Mouse (Mus musculus) brain, embryonic 18.5 days (tissue): ENCODE measurements around the gene Btbd35f2.
"Not testable (repeated sequence)": the region's sequence is repeated elsewhere in the genome, so short reads cannot be mapped to it uniquely, and the experiment has no call there.

Experiments used
- DNase-seq: peaks from one replicate; pipeline ENCODE4 v3.0.0-alpha.2; 2012; ENCODE audit warnings: low read depth, low spot score

The Btbd35f2 gene

DNA sequence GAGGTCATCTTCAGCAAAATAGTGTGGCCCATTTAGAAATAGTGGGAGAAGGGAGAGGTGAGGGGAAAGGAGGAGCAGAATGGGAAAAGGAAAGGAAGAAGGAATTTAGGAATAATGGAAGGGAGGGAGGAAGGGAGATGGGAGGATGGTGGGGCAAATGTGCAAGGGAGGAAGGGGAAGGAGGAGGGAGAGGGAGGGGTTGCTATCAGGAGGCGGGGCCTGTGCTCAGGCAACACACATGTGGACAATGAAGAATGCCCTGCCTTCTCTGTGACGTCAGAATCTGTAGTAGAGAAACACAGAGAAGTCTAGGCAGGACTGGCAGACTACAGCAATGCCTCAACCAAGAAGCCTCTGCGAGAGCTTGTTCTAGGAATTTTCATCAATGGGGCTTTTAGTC, at the start of gene Btbd35f2:
TSS of gene Btbd35f2 (plus strand) at position 301 of the 400 bp plus-strand sequence.
- DNase-seq: not testable (repeated sequence)
